Mouse (Mus musculus): Measurements from ENCODE around the gene Rpl6. TPM values are rescaled to one million over a fixed set of nuclear protein-coding genes. Genes with fewer than 3 reads are reported as not detected.
A peak's percentile ranks its signal among the peaks of the same experiment; 100 is the strongest.

Gene Rpl6
- polyA plus RNA-seq, 1 experiment from 2014 or later, result 505 TPM

DNA sequence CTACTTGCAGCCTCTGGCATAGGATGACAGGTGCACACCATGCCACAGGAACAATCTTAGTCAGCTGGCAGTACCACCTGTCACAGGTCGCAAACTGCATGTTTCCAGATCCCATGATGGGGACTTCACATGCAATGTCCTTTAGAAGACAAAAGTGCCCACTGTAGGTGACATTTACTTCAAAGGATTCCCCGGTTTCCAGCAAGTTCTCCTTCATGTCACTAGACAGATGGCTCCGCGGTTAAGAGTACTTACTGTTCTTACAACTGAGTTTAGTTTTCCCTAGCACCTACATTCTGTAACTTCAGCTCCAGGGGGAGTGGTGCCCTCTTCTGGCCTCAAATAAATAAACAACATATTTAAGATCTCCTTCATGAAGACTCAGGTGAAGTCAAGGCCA lies 31.4 kb upstream of the Rpl6 start:
- DNase-seq (ENCODE audit: low spot score) (peak; percentile 51), ATAC-seq (no peak)
- Histone ChIP-seq H3K9me3 (replicated peaks; ENCODE audit: control insufficient read depth, low read length) (no peaks in the 10 kb centered on the region), H3K36me3 (ENCODE audit: control insufficient read depth, insufficient read depth, low read length) (peaks cover 26% of the 10 kb centered on the region; the same call in 1 of the 2 replicates), H3K27me3 (replicated peaks; ENCODE audit: control insufficient read depth, insufficient read depth, low read length) (no peaks in the 10 kb centered on the region), H3K4me3 (ENCODE audit: low read depth, low read length) (no peak overlapping the region), H3K4me1 (ENCODE audit: control insufficient read depth, insufficient read depth, low read length) (no peaks in the 10 kb centered on the region), H3K4me2 (ENCODE audit: low read length) (no peak overlapping the region), H3K9ac (ENCODE audit: low read length) (no peak overlapping the region), H3K27ac (ENCODE audit: low read depth, low read length) (no peak overlapping the region)
- WGBS, result 93% methylated on average over 4 of the region's 4 CpGs

DNA sequence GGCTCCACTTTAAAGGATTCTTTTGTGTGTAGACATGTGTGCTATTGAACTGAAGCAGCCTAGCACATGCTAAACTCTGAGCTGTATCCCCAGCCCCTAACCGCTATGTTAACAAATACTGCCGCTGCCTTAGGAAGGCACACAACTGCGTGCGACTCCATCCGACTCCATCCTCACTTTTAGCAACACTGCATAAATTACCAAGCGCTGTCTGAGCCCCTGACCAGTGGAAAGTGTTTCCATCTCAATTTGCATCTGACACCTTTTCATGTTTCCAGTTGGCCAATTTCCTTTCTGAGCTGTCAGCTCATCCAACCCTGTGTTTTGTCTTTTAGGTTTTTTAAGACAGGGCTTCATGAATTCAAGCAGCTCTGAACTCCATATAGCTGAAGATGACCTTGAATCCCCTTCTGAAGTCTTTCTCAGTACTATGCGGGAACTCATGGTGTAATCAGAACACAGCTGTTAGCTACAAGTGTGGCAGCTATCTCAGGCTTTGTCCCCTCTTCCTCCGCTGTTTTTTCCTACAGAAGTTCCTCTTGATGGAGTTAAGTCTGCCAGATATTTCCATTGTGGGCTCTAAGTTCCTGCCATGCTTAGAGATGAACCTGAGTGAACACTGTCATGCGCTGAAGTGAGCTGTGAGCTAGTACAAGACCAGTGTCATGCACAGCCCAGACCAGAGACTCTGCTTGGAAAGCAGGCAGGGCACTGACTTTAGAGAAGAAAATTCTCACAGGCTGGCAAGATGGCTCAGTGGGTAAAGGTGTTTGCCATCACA lies 25.0 kb upstream of the Rpl6 start:
- 63% methylated on average over 9 of the region's 9 CpGs for WGBS
- H3K4me3 ChIP-seq (ENCODE audit: low read depth, low read length), result no peak overlapping the region
- ATAC-seq, result peak; percentile 68; the same call in 1 of the 2 replicates
- peak overlapping the region; percentile 59 for H3K27ac ChIP-seq (ENCODE audit: low read depth, low read length)
- H3K9me3 ChIP-seq (replicated peaks; ENCODE audit: control insufficient read depth, low read length), result no peaks in the 10 kb centered on the region
- no peak overlapping the region for H3K4me2 ChIP-seq (ENCODE audit: low read length)
- no peaks in the 10 kb centered on the region for H3K27me3 ChIP-seq (replicated peaks; ENCODE audit: control insufficient read depth, insufficient read depth, low read length)
- DNase-seq (ENCODE audit: low spot score), result peak; percentile 53
- H3K36me3 ChIP-seq (ENCODE audit: control insufficient read depth, insufficient read depth, low read length), result 0 out of 2 replicates have a peak, but pooled peaks cover 4% of the 10 kb centered on the region
- H3K9ac ChIP-seq (ENCODE audit: low read length), result no peak overlapping the region
- peaks cover 9% of the 10 kb centered on the region for H3K4me1 ChIP-seq (ENCODE audit: control insufficient read depth, insufficient read depth, low read length)

DNA sequence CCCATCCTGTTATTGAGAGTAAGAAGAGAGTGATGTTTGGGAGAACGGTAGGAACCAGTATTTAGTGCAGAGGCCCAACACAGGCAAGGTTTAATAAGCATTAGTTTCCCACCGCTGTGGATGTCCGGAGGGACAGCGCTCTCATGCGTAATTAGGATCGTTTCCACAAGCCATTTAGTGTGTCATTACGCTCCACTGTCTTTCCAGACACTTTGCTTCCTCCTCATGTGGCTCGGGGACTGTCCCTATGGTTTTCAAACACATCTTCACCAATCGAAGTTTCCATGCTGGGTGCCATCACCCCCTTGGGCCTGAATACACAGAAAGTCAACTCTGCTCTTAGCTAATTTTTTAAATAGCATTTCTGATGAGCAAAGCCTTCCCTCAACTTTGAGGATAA lies 21.0 kb upstream of the Rpl6 start:
- no peaks in the 10 kb centered on the region for H3K36me3 ChIP-seq (ENCODE audit: control insufficient read depth, insufficient read depth, low read length)
- H3K4me1 ChIP-seq (ENCODE audit: control insufficient read depth, insufficient read depth, low read length), result peaks cover 13% of the 10 kb centered on the region
- H3K27ac ChIP-seq (ENCODE audit: low read depth, low read length), result no peak overlapping the region
- DNase-seq (ENCODE audit: low spot score), result no peak
- H3K4me3 ChIP-seq (ENCODE audit: low read depth, low read length), result no peak overlapping the region
- no peak overlapping the region for H3K9ac ChIP-seq (ENCODE audit: low read length)
- H3K4me2 ChIP-seq (ENCODE audit: low read length), result no peak overlapping the region
- H3K27me3 ChIP-seq (replicated peaks; ENCODE audit: control insufficient read depth, insufficient read depth, low read length), result no peaks in the 10 kb centered on the region
- WGBS, result 65% methylated on average over 9 of the region's 9 CpGs
- H3K9me3 ChIP-seq (replicated peaks; ENCODE audit: control insufficient read depth, low read length), result no peaks in the 10 kb centered on the region
- ATAC-seq, result no peak

DNA sequence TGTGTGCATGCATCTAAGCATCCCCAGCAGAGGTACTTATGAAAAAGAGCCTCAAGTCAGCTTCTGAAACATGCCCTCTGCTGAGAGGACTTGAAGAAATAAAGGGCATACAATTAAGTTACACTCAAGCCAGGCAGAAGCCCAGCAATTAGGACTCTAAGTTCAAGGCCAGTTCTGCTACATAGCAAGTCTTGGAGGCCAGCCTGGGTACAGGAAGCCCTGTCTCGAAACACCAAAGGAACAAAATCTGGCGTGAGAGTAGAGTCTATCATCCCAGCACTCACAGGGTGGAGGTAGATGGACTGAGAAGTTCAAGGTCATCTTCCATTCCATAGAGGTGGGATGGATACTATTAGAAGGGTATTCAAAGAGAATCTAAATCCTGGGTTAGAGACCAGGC lies 19.9 kb upstream of the Rpl6 start:
- Histone ChIP-seq H3K36me3 (ENCODE audit: control insufficient read depth, insufficient read depth, low read length) (no peaks in the 10 kb centered on the region), H3K4me3 (ENCODE audit: low read depth, low read length) (no peak overlapping the region), H3K4me2 (ENCODE audit: low read length) (no peak overlapping the region), H3K9me3 (replicated peaks; ENCODE audit: control insufficient read depth, low read length) (no peaks in the 10 kb centered on the region), H3K4me1 (ENCODE audit: control insufficient read depth, insufficient read depth, low read length) (peaks cover 13% of the 10 kb centered on the region), H3K9ac (ENCODE audit: low read length) (no peak overlapping the region), H3K27ac (ENCODE audit: low read depth, low read length) (no peak overlapping the region), H3K27me3 (replicated peaks; ENCODE audit: control insufficient read depth, insufficient read depth, low read length) (no peaks in the 10 kb centered on the region)
- DNase-seq (ENCODE audit: low spot score), result no peak
- ATAC-seq, result no peak
- 87% methylated on average over 2 of the region's 2 CpGs for WGBS

DNA sequence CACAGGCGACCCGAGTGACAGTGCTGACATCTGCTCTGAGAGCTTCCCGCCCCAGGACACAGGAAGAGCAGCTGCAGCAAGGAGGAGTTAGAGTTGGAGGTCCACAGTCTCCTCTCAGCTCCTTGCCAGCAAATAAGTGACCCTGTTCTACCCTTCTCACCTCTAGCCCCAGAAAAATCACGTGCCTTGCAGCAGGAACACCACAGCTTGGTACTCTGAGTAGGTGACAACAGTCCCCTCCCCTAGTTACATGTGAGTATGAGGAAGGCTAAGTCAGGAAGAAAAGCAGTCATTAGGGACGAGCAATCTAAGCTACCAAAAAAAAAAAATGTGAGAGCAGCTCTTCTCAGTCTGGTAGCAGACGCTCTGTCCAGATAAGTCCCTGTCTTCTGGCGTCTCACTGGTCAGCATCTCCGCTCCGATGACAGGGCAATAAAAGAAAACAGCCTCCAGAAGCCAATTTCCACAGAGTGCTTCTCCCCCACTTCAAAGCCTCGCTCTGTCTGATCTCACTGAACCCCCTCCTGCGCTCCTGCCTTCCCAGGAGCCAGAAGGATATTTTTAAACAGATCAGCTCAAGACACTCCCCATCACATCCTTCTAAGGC lies 19.2 kb upstream of the Rpl6 start:
- peak overlapping the region; percentile 36; the same call in 1 of the 2 replicates for H3K27ac ChIP-seq (ENCODE audit: low read depth, low read length)
- DNase-seq (ENCODE audit: low spot score), result no peak
- H3K27me3 ChIP-seq (replicated peaks; ENCODE audit: control insufficient read depth, insufficient read depth, low read length), result no peaks in the 10 kb centered on the region
- no peaks in the 10 kb centered on the region for H3K36me3 ChIP-seq (ENCODE audit: control insufficient read depth, insufficient read depth, low read length)
- H3K4me3 ChIP-seq (ENCODE audit: low read depth, low read length), result no peak overlapping the region
- H3K9ac ChIP-seq (ENCODE audit: low read length), result 0 out of 2 replicates have a peak overlapping the region, but pooled peaks have one; percentile 29
- peaks cover 11% of the 10 kb centered on the region for H3K4me1 ChIP-seq (ENCODE audit: control insufficient read depth, insufficient read depth, low read length)
- no peaks in the 10 kb centered on the region for H3K9me3 ChIP-seq (replicated peaks; ENCODE audit: control insufficient read depth, low read length)
- ATAC-seq, result no peak
- 74% methylated on average over 11 of the region's 11 CpGs for WGBS
- no peak overlapping the region for H3K4me2 ChIP-seq (ENCODE audit: low read length)

DNA sequence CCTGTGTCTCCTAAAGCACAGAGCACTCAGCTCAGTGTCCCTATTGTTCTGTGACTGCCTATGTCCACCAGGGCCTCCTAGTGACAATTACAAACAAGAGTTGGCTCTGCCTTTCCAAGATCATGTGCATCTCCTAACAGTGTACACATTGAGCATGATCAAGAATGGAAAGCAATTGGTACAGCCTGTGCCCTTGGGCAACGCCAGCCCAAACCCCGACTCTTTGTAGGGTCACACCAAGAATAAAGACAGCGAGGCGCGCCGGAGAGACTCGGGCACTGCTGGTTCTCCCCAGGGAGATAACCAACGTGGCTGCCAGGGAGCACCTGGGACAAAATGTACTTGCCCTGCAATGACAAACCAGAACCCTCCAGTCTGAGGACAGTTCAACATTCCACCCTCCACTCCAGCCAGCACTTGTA lies 16.7 kb upstream of the Rpl6 start:
- Histone ChIP-seq H3K27me3 (replicated peaks; ENCODE audit: control insufficient read depth, insufficient read depth, low read length) (no peaks in the 10 kb centered on the region), H3K36me3 (ENCODE audit: control insufficient read depth, insufficient read depth, low read length) (no peaks in the 10 kb centered on the region), H3K4me3 (ENCODE audit: low read depth, low read length) (no peak overlapping the region), H3K4me1 (ENCODE audit: control insufficient read depth, insufficient read depth, low read length) (peaks cover 15% of the 10 kb centered on the region), H3K9ac (ENCODE audit: low read length) (no peak overlapping the region), H3K4me2 (ENCODE audit: low read length) (no peak overlapping the region), H3K27ac (ENCODE audit: low read depth, low read length) (no peak overlapping the region), H3K9me3 (replicated peaks; ENCODE audit: control insufficient read depth, low read length) (no peaks in the 10 kb centered on the region)
- DNase-seq (ENCODE audit: low spot score) (no peak), ATAC-seq (no peak)
- 89% methylated on average over 8 of the region's 8 CpGs for WGBS

DNA sequence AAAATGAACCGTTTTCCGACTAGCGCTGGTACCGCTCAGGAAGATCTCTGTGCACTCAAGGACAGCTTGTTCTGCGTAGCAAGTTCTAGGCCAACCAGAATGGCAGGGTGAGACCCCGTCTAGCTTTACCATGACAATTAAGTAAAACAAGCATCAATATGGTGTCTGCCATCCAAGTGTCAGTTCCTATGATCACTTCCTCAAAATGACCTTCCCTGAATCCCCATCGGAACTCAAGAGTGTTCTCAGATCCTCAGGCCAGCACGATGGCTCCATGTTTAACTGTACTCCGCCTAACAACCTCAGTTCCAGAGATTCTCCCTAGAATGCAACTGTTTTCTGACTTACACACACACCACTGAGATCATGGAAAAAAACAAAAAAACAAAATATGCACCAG lies 16.0 kb upstream of the Rpl6 start:
- peaks cover 15% of the 10 kb centered on the region for H3K4me1 ChIP-seq (ENCODE audit: control insufficient read depth, insufficient read depth, low read length)
- no peaks in the 10 kb centered on the region for H3K27me3 ChIP-seq (replicated peaks; ENCODE audit: control insufficient read depth, insufficient read depth, low read length)
- H3K27ac ChIP-seq (ENCODE audit: low read depth, low read length), result no peak overlapping the region
- no peaks in the 10 kb centered on the region for H3K9me3 ChIP-seq (replicated peaks; ENCODE audit: control insufficient read depth, low read length)
- no peaks in the 10 kb centered on the region for H3K36me3 ChIP-seq (ENCODE audit: control insufficient read depth, insufficient read depth, low read length)
- no peak overlapping the region for H3K4me3 ChIP-seq (ENCODE audit: low read depth, low read length)
- no peak overlapping the region for H3K4me2 ChIP-seq (ENCODE audit: low read length)
- H3K9ac ChIP-seq (ENCODE audit: low read length), result no peak overlapping the region
- no peak for DNase-seq (ENCODE audit: low spot score)
- WGBS, result 93% methylated on average over 9 of the region's 9 CpGs
- no peak for ATAC-seq

DNA sequence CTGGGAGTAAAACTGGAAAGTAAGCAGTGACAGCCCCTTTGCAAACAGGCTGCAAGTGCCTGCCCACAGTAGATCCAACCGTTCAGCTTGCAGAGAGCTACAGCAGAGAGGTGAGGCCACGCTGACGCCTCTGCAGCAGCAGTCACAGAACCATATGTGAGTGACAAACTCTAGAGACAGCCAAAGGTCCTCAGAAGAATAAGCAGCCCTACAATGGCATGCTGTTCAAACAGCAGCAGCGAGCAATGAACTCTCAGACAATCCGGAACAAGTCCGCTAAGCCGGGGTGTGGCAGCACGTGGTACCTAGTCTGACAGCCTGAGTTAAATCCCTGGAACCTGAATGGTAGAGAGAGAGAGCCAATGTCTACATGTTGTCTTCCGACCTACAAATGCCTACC lies 15.1 kb upstream of the Rpl6 start:
- Histone ChIP-seq H3K4me1 (ENCODE audit: control insufficient read depth, insufficient read depth, low read length) (peaks cover 15% of the 10 kb centered on the region), H3K4me2 (ENCODE audit: low read length) (no peak overlapping the region), H3K4me3 (ENCODE audit: low read depth, low read length) (no peak overlapping the region), H3K9ac (ENCODE audit: low read length) (peak overlapping the region; percentile 21; the same call in 1 of the 2 replicates), H3K27ac (ENCODE audit: low read depth, low read length) (no peak overlapping the region), H3K9me3 (replicated peaks; ENCODE audit: control insufficient read depth, low read length) (no peaks in the 10 kb centered on the region), H3K27me3 (replicated peaks; ENCODE audit: control insufficient read depth, insufficient read depth, low read length) (no peaks in the 10 kb centered on the region), H3K36me3 (ENCODE audit: control insufficient read depth, insufficient read depth, low read length) (no peaks in the 10 kb centered on the region)
- ATAC-seq (no peak), DNase-seq (ENCODE audit: low spot score) (no peak)
- 85% methylated on average over 9 of the region's 9 CpGs for WGBS

DNA sequence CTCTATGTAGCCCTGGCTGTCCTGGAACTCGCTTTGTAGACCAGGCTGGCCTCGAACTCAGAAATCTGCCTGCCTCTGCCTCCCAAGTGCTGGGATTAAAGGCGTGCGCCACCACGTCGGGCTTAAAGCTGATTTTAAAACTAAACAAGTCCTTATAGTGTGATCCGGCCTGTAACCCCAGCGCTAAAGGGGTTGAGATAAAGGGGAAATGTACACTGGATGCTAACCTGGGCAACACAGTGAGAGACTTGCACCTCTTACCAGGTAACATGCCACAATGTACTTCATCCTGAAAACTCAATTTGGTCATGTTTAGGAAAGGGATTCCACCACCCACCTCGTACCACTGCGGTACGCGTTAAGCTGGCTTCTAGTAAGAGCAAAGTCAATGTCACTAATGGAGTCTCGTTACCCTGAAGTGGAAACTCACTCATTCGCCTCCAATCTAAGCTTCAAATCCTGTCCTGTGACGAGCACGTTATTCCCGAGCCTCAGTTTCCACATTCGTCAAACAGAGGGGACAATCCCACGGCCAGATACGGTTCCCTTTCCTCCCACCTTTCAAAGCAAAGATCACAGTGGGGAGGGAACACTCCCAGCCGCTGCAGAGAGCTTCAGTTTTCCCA lies 14.0 kb upstream of the Rpl6 start:
- H3K4me3 ChIP-seq (ENCODE audit: low read depth, low read length), result peak overlapping the region; percentile 93
- ATAC-seq (no peak), DNase-seq (ENCODE audit: low spot score) (no peak)
- no peaks in the 10 kb centered on the region for H3K9me3 ChIP-seq (replicated peaks; ENCODE audit: control insufficient read depth, low read length)
- peak overlapping the region; percentile 84 for H3K4me2 ChIP-seq (ENCODE audit: low read length)
- peak overlapping the region; percentile 91 for H3K9ac ChIP-seq (ENCODE audit: low read length)
- 28% methylated on average over 21 of the region's 21 CpGs for WGBS
- peak overlapping the region; percentile 71; the same call in 1 of the 2 replicates for H3K27ac ChIP-seq (ENCODE audit: low read depth, low read length)
- peaks cover 11% of the 10 kb centered on the region for H3K4me1 ChIP-seq (ENCODE audit: control insufficient read depth, insufficient read depth, low read length)
- H3K27me3 ChIP-seq (replicated peaks; ENCODE audit: control insufficient read depth, insufficient read depth, low read length), result no peaks in the 10 kb centered on the region
- no peaks in the 10 kb centered on the region for H3K36me3 ChIP-seq (ENCODE audit: control insufficient read depth, insufficient read depth, low read length)
